Mouse (Mus musculus) midbrain, embryonic 11.5 days (tissue): ENCODE measurements around the gene Gopc. TPM values are rescaled to one million over a fixed set of nuclear protein-coding genes. Genes with fewer than 3 reads are reported as not detected.

Source experiments
- ATAC-seq: fragments of 200-750 bp; cut with Nextera tagmentation; 2 replicates; pipeline ENCODE4 v1.8.0; 2017; ENCODE audit warnings: moderate TSS enrichment, moderate library complexity; ENCODE audit not compliant: low FRiP score
- DNase-seq: peaks from one replicate; pipeline ENCODE4 v3.0.0; 2015; ENCODE audit warnings: low spot score; ENCODE audit errors: missing footprints
- H3K27ac ChIP-seq: fragments of 300-500 bp; sonication (generic); 2 replicates; pipeline ENCODE4 v1.5.1; 2014; ENCODE audit warnings: low read depth, low read length
- H3K27me3 ChIP-seq: fragments of 300-500 bp; sonication (generic); 2 replicates; pipeline ENCODE4 v1.6.1; 2014; ENCODE audit warnings: mild to moderate bottlenecking, low read length, moderate library complexity, mixed read lengths; ENCODE audit not compliant: control insufficient read depth, insufficient read depth
- H3K36me3 ChIP-seq: fragments of 300-500 bp; sonication (generic); 2 replicates; pipeline ENCODE4 v1.6.1; 2014; ENCODE audit warnings: mild to moderate bottlenecking, low read length, moderate library complexity, mixed read lengths; ENCODE audit not compliant: control insufficient read depth, insufficient read depth
- H3K4me1 ChIP-seq: fragments of 300-500 bp; sonication (generic); 2 replicates; pipeline ENCODE4 v1.6.1; 2014; ENCODE audit warnings: low read length; ENCODE audit not compliant: control insufficient read depth, insufficient read depth
- H3K4me2 ChIP-seq: fragments of 300-500 bp; sonication (generic); 2 replicates; pipeline ENCODE4 v1.6.1; 2014; ENCODE audit warnings: mild to moderate bottlenecking, moderate library complexity
- H3K4me3 ChIP-seq: fragments of 300-500 bp; sonication (generic); 2 replicates; pipeline ENCODE4 v1.5.1; 2014; ENCODE audit warnings: low read depth, low read length
- H3K9ac ChIP-seq: fragments of 300-500 bp; sonication (generic); 2 replicates; pipeline ENCODE4 v1.6.1; 2014; ENCODE audit warnings: low read length
- H3K9me3 ChIP-seq: fragments of 300-500 bp; sonication (generic); 2 replicates; pipeline ENCODE4 v1.6.1; 2016; ENCODE audit warnings: low read length; ENCODE audit not compliant: control insufficient read depth
- WGBS: fragments of 180-500 bp; shearing (Covaris S2); extraction: QIAGEN DNeasy Blood & Tissue Kit; methylation state at CpG from one replicate; pipeline ENCODE4 v1.1.7; 2014; 5-methylcytosine and 5-hydroxymethylcytosine counted together
- polyA plus RNA-seq: library from polyadenylated mRNA; unstranded; fragments of >200 nt; fragmentation: Nextera tagmentation; extraction: Ambion mirVana; gene quantifications from 2 replicates; pipeline ENCODE4 v1.2.1, GENCODE M21; 2014

The Gopc gene
- polyA plus RNA-seq, result 15.7 and 15.9 TPM in 2 replicates

- peak within 1 kb of the TSS; percentile 90 for H3K9ac ChIP-seq
- no peaks in the 10 kb centered on the region for H3K9me3 ChIP-seq
- DNase-seq (peak; percentile 99), ATAC-seq (peak; percentile 98)
- H3K36me3 ChIP-seq, result no peaks in the 10 kb centered on the region
- H3K4me3 ChIP-seq, result peak within 1 kb of the TSS; percentile 83
- no peaks in the 10 kb centered on the region for H3K27me3 ChIP-seq
- WGBS, result under 1% methylated on average over 60 of the region's 71 CpGs
- peak within 1 kb of the TSS; percentile 63 for H3K4me2 ChIP-seq
- H3K27ac ChIP-seq, result peak within 1 kb of the TSS; percentile 77
- H3K4me1 ChIP-seq, result peaks cover 8% of the 10 kb centered on the region; the same call in 1 of the 2 replicates
These were observed at the start of gene Gopc for GRCm38 (mm10) chr10:52381845-52382591. TSS of gene Gopc (minus strand) at chr10:52382124.

- no peak for ATAC-seq
- Histone ChIP-seq H3K27ac (no peak overlapping the region), H3K9ac (no peak overlapping the region), H3K4me3 (no peak overlapping the region), H3K9me3 (no peaks in the 10 kb centered on the region), H3K27me3 (no peaks in the 10 kb centered on the region), H3K36me3 (peaks cover 4% of the 10 kb centered on the region), H3K4me1 (peaks cover 7% of the 10 kb centered on the region), H3K4me2 (no peak overlapping the region)
- WGBS, result 96% methylated on average over 1 of the region's 1 CpGs
- no peak for DNase-seq
These were observed 49.0 kb upstream of the Gopc start for GRCm38 (mm10) chr10:52430953-52431352.

GRCm38 (mm10) chr10:52427634-52428415 is 45.9 kb upstream of the Gopc start:
- H3K4me1 ChIP-seq, result peaks cover 7% of the 10 kb centered on the region
- H3K4me2 ChIP-seq, result no peak overlapping the region
- peaks cover 2% of the 10 kb centered on the region; the same call in 1 of the 2 replicates for H3K36me3 ChIP-seq
- H3K9ac ChIP-seq, result no peak overlapping the region
- DNase-seq (peak; percentile 86), ATAC-seq (peak; percentile 76)
- H3K4me3 ChIP-seq, result no peak overlapping the region
- no peaks in the 10 kb centered on the region for H3K27me3 ChIP-seq
- no peak overlapping the region; the same call in 1 of the 2 replicates for H3K27ac ChIP-seq
- H3K9me3 ChIP-seq, result no peaks in the 10 kb centered on the region
- 52% methylated on average over 2 of the region's 2 CpGs for WGBS

GRCm38 (mm10) chr10:52426314-52426980 is 44.5 kb upstream of the Gopc start:
- peak; percentile 76 for DNase-seq
- peaks cover 2% of the 10 kb centered on the region; the same call in 1 of the 2 replicates for H3K36me3 ChIP-seq
- no peak overlapping the region for H3K4me3 ChIP-seq
- no peak overlapping the region for H3K9ac ChIP-seq
- no peak for ATAC-seq
- H3K4me1 ChIP-seq, result peaks cover 7% of the 10 kb centered on the region
- H3K9me3 ChIP-seq, result no peaks in the 10 kb centered on the region
- WGBS, result 91% methylated on average over 7 of the region's 7 CpGs
- H3K4me2 ChIP-seq, result no peak overlapping the region
- H3K27ac ChIP-seq, result no peak overlapping the region
- no peaks in the 10 kb centered on the region for H3K27me3 ChIP-seq

- H3K9ac ChIP-seq, result no peak overlapping the region
- H3K4me3 ChIP-seq, result no peak overlapping the region
- H3K4me1 ChIP-seq, result peaks cover 16% of the 10 kb centered on the region
- no peak for DNase-seq
- 87% methylated on average over 2 of the region's 2 CpGs for WGBS
- H3K4me2 ChIP-seq, result no peak overlapping the region
- no peaks in the 10 kb centered on the region for H3K9me3 ChIP-seq
- ATAC-seq, result no peak
- no peak overlapping the region for H3K27ac ChIP-seq
- H3K36me3 ChIP-seq, result no peaks in the 10 kb centered on the region
- no peaks in the 10 kb centered on the region for H3K27me3 ChIP-seq
These were observed 41.2 kb upstream of the Gopc start for GRCm38 (mm10) chr10:52423097-52423496.

- H3K4me1 ChIP-seq, result peaks cover 10% of the 10 kb centered on the region
- no peak overlapping the region for H3K4me3 ChIP-seq
- H3K27ac ChIP-seq, result no peak overlapping the region
- no peak overlapping the region for H3K4me2 ChIP-seq
- H3K9me3 ChIP-seq, result no peaks in the 10 kb centered on the region
- no peaks in the 10 kb centered on the region for H3K36me3 ChIP-seq
- no peaks in the 10 kb centered on the region for H3K27me3 ChIP-seq
- WGBS, result 96% methylated on average over 6 of the region's 6 CpGs
- DNase-seq (no peak), ATAC-seq (no peak)
- no peak overlapping the region for H3K9ac ChIP-seq
These were observed 39.8 kb upstream of the Gopc start for GRCm38 (mm10) chr10:52421716-52422115.

- no peak overlapping the region for H3K27ac ChIP-seq
- H3K36me3 ChIP-seq, result no peaks in the 10 kb centered on the region
- no peaks in the 10 kb centered on the region for H3K9me3 ChIP-seq
- no peak overlapping the region for H3K4me2 ChIP-seq
- ATAC-seq (no peak), DNase-seq (no peak)
- 78% methylated on average over 1 of the region's 1 CpGs for WGBS
- no peak overlapping the region for H3K9ac ChIP-seq
- peaks cover 10% of the 10 kb centered on the region for H3K4me1 ChIP-seq
- no peaks in the 10 kb centered on the region for H3K27me3 ChIP-seq
- H3K4me3 ChIP-seq, result no peak overlapping the region
These were observed 38.6 kb upstream of the Gopc start for GRCm38 (mm10) chr10:52420526-52420925.

- H3K4me1 ChIP-seq, result peaks cover 10% of the 10 kb centered on the region
- 88% methylated on average over 4 of the region's 4 CpGs for WGBS
- no peaks in the 10 kb centered on the region for H3K27me3 ChIP-seq
- H3K36me3 ChIP-seq, result no peaks in the 10 kb centered on the region
- H3K4me3 ChIP-seq, result 0 out of 2 replicates have a peak overlapping the region, but pooled peaks have one; percentile 95
- DNase-seq (no peak), ATAC-seq (no peak)
- no peaks in the 10 kb centered on the region for H3K9me3 ChIP-seq
- no peak overlapping the region for H3K27ac ChIP-seq
- peak overlapping the region; percentile 68; the same call in 1 of the 2 replicates for H3K4me2 ChIP-seq
- H3K9ac ChIP-seq, result peak overlapping the region; percentile 91; the same call in 1 of the 2 replicates
These were observed 37.5 kb upstream of the Gopc start for GRCm38 (mm10) chr10:52419402-52419801.
